Mouse (Mus musculus) stomach, embryonic 14.5 days (tissue): ENCODE data around the gene Slc25a10. TPM values are rescaled to one million over a fixed set of nuclear protein-coding genes. Genes with fewer than 3 reads are reported as not detected.

ENCODE experiments used
- ATAC-seq: fragments of 200-750 bp; cut with Nextera tagmentation; 2 replicates; pipeline ENCODE4 v1.8.0; 2017; ENCODE audit warnings: low read depth, moderate TSS enrichment; ENCODE audit not compliant: insufficient number of reproducible peaks, insufficient read depth, low FRiP score
- H3K27ac ChIP-seq: fragments of 300-500 bp; sonication (generic); 2 replicates; pipeline ENCODE4 v1.5.1; 2014; ENCODE audit warnings: mild to moderate bottlenecking, low read length, moderate library complexity, mixed read lengths
- H3K27me3 ChIP-seq: fragments of 300-500 bp; sonication (generic); 2 replicates; pipeline ENCODE4 v1.6.1; 2014; ENCODE audit warnings: low read length, control low read depth, mixed read lengths; ENCODE audit not compliant: control insufficient read depth, insufficient read depth
- H3K36me3 ChIP-seq: fragments of 300-500 bp; sonication (generic); 2 replicates; pipeline ENCODE4 v1.6.1; 2014; ENCODE audit warnings: mild to moderate bottlenecking, control low read depth, low read length, moderate library complexity, mixed read lengths; ENCODE audit not compliant: control insufficient read depth, insufficient read depth
- H3K4me1 ChIP-seq: fragments of 300-500 bp; sonication (generic); 2 replicates; pipeline ENCODE4 v1.6.1; 2014; ENCODE audit warnings: low read length, control low read depth, mixed read lengths; ENCODE audit not compliant: control insufficient read depth, insufficient read depth
- H3K4me2 ChIP-seq: fragments of 300-500 bp; sonication (generic); replicated peaks from 2 replicates; pipeline ENCODE4 v1.6.1; 2014; ENCODE audit warnings: low read depth, low read length, control low read depth
- H3K4me3 ChIP-seq: fragments of 300-500 bp; sonication (generic); 2 replicates; pipeline ENCODE4 v1.5.1; 2014; ENCODE audit warnings: low read depth, low read length, control low read depth
- H3K9ac ChIP-seq: fragments of 300-500 bp; sonication (generic); replicated peaks from 2 replicates; pipeline ENCODE4 v1.6.1; 2014; ENCODE audit warnings: low read depth, mild to moderate bottlenecking, control low read depth, low read length, moderate library complexity, mixed read lengths
- H3K9me3 ChIP-seq: fragments of 300-500 bp; sonication (generic); 2 replicates; pipeline ENCODE4 v1.6.1; 2016; ENCODE audit warnings: low read depth, low read length, control low read depth; ENCODE audit not compliant: control insufficient read depth
- WGBS: fragments of 180-500 bp; shearing (Covaris S2); extraction: QIAGEN DNeasy Blood & Tissue Kit; methylation state at CpG from one replicate; pipeline ENCODE4 v1.1.7; 2014; 5-methylcytosine and 5-hydroxymethylcytosine counted together
- polyA plus RNA-seq: library from polyadenylated mRNA; unstranded; fragments of >200 nt; fragmentation: Nextera tagmentation; extraction: Ambion mirVana; gene quantifications from 2 replicates; pipeline ENCODE4 v1.2.1, GENCODE M21; 2014

The Slc25a10 gene
- polyA plus RNA-seq, 1 experiment from 2014 or later: 66.5 TPM

DNA sequence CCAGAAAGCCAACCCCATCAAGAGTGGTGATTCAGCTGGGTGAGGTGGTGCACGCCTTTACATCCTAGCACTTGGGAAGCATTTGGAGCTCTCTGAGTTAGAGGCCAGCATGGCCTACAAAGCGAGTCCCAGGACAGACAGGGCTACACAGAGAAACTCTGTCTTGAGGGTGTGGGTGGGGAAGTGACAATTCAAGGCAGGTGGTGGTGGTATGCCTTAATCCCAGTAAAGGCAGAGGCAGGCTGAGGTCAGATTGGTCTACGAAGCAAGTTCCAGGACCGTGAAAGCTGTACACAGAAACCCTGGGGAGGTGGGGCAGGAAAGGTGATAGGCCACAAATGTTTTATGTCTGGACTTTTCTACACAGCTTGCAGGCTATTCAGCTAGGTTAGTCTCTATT, 36.7 kb upstream of the Slc25a10 start:
- 93% methylated on average over 4 of the region's 4 CpGs for WGBS
- Histone ChIP-seq H3K9ac (no peak overlapping the region), H3K4me2 (no peak overlapping the region), H3K27me3 (no peaks in the 10 kb centered on the region), H3K4me3 (no peak overlapping the region), H3K9me3 (no peaks in the 10 kb centered on the region), H3K27ac (no peak overlapping the region), H3K36me3 (peaks cover 1% of the 10 kb centered on the region; the same call in 1 of the 2 replicates), H3K4me1 (peaks cover 16% of the 10 kb centered on the region)
- ATAC-seq: no peak

DNA sequence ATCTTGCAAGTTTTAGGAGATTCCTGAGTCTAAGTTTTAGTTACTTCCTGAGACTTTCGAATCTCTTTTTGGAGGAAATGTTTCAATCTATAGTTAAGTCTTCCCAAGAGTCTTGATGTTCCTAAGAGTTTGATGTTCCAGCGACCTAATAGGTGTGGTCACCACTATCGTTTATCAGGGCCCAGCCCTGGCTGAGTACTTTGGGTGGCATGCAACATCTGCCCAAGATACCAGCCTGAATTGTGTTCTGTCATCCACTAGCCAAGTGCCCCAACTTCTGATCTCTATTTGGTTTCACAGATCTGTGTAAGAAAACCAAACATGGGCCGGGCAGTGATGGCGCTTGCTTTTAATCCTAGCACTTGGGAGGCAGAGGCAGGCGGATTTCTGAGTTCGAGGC, 36.2 kb upstream of the Slc25a10 start:
- 90% methylated on average over 7 of the region's 7 CpGs for WGBS
- H3K36me3 ChIP-seq: peaks cover 3% of the 10 kb centered on the region; the same call in 1 of the 2 replicates
- H3K27me3 ChIP-seq: no peaks in the 10 kb centered on the region
- no peak overlapping the region for H3K4me3 ChIP-seq
- no peak overlapping the region for H3K9ac ChIP-seq
- no peak for ATAC-seq
- no peak overlapping the region for H3K4me2 ChIP-seq
- H3K27ac ChIP-seq: no peak overlapping the region
- peaks cover 16% of the 10 kb centered on the region for H3K4me1 ChIP-seq
- H3K9me3 ChIP-seq: no peaks in the 10 kb centered on the region

DNA sequence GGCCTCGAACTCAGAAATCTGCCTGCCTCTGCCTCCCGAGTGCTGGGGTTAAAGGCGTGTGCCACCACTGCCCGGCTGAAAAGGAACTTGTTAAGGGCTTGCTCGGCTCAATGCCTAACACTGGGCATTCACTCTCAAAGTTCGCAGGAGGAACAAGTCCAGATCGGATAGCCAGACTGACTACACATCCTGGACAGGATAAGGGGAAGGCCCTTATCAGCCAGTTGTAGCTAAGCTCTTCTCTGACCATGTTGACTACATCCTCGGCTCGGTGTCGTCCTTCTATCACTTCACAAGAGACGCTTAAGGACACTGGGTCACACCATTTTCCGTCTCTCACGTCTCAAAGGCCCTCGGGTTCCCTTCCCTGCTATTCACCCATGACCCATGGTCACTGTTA, 34.3 kb upstream of the Slc25a10 start:
- peak overlapping the region; percentile 75 for H3K9ac ChIP-seq
- peaks cover 16% of the 10 kb centered on the region for H3K4me1 ChIP-seq
- peak overlapping the region; percentile 49; the same call in 1 of the 2 replicates for H3K27ac ChIP-seq
- 34% methylated on average over 14 of the region's 14 CpGs for WGBS
- H3K36me3 ChIP-seq: peaks cover 16% of the 10 kb centered on the region
- no peaks in the 10 kb centered on the region for H3K9me3 ChIP-seq
- ATAC-seq: no peak
- H3K4me3 ChIP-seq: peak overlapping the region; percentile 58
- no peaks in the 10 kb centered on the region for H3K27me3 ChIP-seq
- H3K4me2 ChIP-seq: peak overlapping the region; percentile 94

DNA sequence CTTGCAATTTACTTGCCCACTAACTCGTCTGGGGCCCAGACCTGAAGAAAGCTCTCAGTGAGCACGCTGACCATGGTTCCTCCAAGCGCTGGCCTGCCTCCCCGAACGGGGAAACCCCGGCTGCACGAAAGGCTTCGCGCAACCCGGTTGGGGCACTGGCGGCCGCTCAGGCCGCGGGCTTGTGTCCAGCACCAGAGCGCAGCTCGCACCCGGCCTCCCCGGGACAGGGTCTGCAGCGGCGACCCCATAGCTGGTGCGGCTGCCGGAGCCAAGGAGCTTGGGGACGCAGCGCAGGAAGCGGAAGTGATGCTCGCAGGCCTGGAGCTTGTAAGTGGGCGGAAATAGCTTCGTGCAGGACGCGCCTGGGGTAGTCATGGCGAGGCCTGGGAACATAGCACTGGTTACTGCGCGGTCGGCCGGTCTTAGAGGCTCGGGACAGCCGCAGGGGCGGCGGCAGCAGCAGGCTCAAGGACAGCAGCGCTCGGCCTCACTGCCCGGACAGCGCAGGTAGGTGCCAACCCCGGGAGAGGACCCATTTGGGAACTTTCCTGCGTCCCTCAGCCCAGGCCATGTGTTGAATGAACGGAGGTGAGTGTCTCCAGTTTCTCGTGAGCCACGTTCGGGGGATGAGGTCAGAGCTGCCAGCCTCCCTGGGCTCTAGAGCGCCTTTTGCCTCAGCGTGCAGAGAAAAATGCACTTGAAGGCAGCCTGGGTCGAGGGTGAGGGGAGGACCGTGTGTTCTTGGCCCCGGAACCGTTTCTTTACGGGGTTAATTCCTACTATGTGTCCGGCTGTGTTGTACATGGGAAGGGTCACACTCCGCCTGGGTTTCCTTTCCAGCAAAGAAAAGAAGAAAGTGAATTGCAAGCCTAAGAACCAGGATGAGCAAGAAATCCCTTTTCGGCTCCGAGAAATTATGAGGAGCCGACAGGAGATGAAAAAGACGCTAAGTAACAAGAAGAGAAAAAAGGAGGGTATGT, 33.6 kb upstream of the Slc25a10 start, which contains the start of the genes Oxld1 and Ccdc137:
TSS of gene Oxld1 (minus strand) at position 297 of the 980 bp plus-strand sequence.
TSS of gene Ccdc137 (plus strand) at position 344 of the 980 bp plus-strand sequence.
- H3K27me3 ChIP-seq: no peaks in the 10 kb centered on the region
- peaks cover 16% of the 10 kb centered on the region for H3K4me1 ChIP-seq
- H3K27ac ChIP-seq: peak within 1 kb of the TSS; percentile 49; the same call in 1 of the 2 replicates
- H3K4me2 ChIP-seq: peak within 1 kb of the TSS; percentile 94
- H3K36me3 ChIP-seq: peaks cover 21% of the 10 kb centered on the region
- WGBS: 4% methylated on average over 62 of the region's 62 CpGs
- peak within 1 kb of the TSS; percentile 58 for H3K4me3 ChIP-seq
- peak within 1 kb of the TSS; percentile 75 for H3K9ac ChIP-seq
- no peaks in the 10 kb centered on the region for H3K9me3 ChIP-seq
- ATAC-seq: peak; percentile 88

DNA sequence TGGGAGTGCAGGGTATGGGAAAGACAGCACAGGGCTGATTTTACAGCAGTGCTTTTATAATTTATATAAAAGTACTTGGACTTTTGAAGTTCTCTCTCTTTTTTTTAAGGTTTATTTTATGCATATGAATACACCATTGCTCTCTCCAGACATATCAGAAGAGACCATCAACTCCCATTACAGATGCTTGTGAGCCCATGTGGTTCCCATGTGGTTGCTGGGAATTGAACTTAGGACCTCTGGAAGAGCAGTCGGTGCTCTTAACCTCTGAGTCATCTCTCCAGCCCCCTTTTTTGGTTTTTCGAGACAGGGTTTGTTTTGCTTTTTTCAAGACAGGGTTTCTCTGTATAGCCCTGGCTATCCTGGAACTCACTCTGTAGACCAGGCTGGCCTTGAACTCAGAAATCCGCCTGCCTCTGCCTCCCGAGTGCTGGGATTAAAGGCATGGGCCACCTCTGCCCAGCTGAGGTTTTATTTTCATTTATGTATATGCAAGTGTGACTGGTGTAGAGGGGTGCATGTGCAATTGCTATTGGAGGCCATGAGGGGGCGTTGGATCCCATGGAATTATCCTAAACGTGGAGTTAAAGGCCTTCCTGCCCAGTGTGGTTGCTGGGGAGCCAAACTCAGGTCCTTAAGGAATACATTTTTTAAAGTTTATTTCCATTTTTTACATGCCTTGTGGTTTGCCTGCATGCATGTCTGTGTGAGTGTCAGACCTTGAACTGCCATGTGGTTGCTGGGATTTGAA, 32.6 kb upstream of the Slc25a10 start:
- 64% methylated on average over 6 of the region's 6 CpGs for WGBS
- Histone ChIP-seq H3K4me3 (peak overlapping the region; percentile 58), H3K4me1 (peaks cover 16% of the 10 kb centered on the region), H3K27ac (no peak overlapping the region), H3K9me3 (no peaks in the 10 kb centered on the region), H3K27me3 (no peaks in the 10 kb centered on the region), H3K4me2 (peak overlapping the region; percentile 94), H3K36me3 (peaks cover 23% of the 10 kb centered on the region), H3K9ac (peak overlapping the region; percentile 75)
- no peak for ATAC-seq

DNA sequence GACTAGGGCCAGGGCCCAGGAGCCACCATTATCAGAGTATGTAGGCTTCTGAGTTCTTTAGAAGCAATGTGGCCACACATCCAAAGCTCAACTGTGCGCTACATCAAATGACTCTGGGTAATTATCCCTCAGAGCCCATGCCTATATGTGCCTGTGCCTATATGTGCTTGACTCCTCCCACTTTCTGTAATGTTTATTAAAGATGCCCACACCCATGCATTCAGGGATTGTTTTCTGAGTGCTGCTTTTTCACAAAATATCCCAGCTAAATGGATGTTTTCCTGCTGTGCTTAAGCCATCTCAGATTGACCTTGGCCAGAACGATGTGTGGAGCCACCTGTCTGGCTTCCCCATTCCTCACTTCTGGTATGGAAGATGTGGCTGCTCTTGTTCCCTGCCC, 28.1 kb upstream of the Slc25a10 start:
- 91% methylated on average over 2 of the region's 2 CpGs for WGBS
- no peak overlapping the region for H3K27ac ChIP-seq
- no peak overlapping the region for H3K9ac ChIP-seq
- peaks cover 23% of the 10 kb centered on the region for H3K4me1 ChIP-seq
- no peaks in the 10 kb centered on the region for H3K9me3 ChIP-seq
- ATAC-seq: no peak
- peaks cover 29% of the 10 kb centered on the region for H3K36me3 ChIP-seq
- H3K4me3 ChIP-seq: no peak overlapping the region
- no peak overlapping the region for H3K4me2 ChIP-seq
- no peaks in the 10 kb centered on the region for H3K27me3 ChIP-seq

DNA sequence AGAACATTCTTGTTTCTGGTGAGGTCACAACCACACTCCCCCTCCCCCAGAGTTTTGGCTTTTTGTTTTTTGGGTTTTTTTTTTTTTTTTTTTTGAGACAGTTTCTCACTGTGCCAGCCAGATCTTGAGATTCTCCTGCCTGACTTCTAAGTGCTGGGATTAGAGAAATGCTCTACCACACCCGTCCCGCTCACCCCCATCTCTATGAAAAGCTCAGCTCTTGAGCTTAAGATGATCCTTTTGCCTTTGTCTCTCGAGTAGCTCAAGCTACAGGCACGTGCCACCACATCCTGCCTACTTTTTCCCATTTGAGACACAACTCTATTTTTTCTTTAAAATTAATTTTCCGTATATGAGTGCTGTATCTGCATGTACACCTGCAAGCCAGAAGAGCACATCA, 27.3 kb upstream of the Slc25a10 start:
- 86% methylated on average over 5 of the region's 5 CpGs for WGBS
- no peak overlapping the region for H3K4me2 ChIP-seq
- H3K4me1 ChIP-seq: peaks cover 17% of the 10 kb centered on the region; the same call in 1 of the 2 replicates
- ATAC-seq: no peak
- no peaks in the 10 kb centered on the region for H3K27me3 ChIP-seq
- H3K9ac ChIP-seq: no peak overlapping the region
- H3K4me3 ChIP-seq: no peak overlapping the region
- peaks cover 32% of the 10 kb centered on the region for H3K36me3 ChIP-seq
- no peak overlapping the region for H3K27ac ChIP-seq
- H3K9me3 ChIP-seq: no peaks in the 10 kb centered on the region

DNA sequence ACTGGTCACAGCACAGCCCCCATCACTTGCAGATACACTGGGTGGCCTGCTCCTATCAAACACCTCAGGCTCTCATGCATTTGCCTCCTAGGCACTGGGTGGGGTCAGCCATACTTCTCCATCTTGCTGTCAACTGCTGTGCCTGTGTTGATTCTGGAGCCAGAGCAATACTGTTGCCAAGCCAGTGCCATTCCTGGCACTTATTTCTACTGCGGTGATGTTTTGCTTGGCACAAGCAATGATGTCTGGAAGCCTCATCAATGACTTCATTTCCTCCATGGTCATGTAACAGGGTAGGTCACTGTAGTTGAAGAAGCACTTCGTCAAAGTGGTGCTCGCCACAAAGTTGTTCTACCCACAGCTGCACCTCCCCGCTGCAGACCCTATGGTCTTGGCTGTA, 26.1 kb upstream of the Slc25a10 start:
- ATAC-seq: no peak
- no peaks in the 10 kb centered on the region for H3K9me3 ChIP-seq
- peaks cover 40% of the 10 kb centered on the region for H3K36me3 ChIP-seq
- 92% methylated on average over 4 of the region's 4 CpGs for WGBS
- no peak overlapping the region for H3K27ac ChIP-seq
- no peak overlapping the region for H3K4me2 ChIP-seq
- no peak overlapping the region for H3K9ac ChIP-seq
- no peak overlapping the region for H3K4me3 ChIP-seq
- peaks cover 16% of the 10 kb centered on the region; the same call in 1 of the 2 replicates for H3K4me1 ChIP-seq
- no peaks in the 10 kb centered on the region for H3K27me3 ChIP-seq
